Mouse (Mus musculus) cortical plate, adult 2 months (tissue): ENCODE results near the gene Tnfaip2.

Experiments used
- CTCF ChIP-seq: fragments of 200-500 bp; IDR thresholded peaks from 2 replicates; pipeline ENCODE4 v1.5.1; 2011; ENCODE audit warnings: mild to moderate bottlenecking, control low read depth, low read length; ENCODE audit not compliant: insufficient read depth; ENCODE audit errors: extremely low read depth
- POLR2A ChIP-seq: fragments of 200-500 bp; IDR thresholded peaks from 2 replicates; pipeline ENCODE4 v1.6.1; 2011; ENCODE audit warnings: mild to moderate bottlenecking, low read length, control low read depth; ENCODE audit not compliant: insufficient read depth; ENCODE audit errors: extremely low read depth

DNA sequence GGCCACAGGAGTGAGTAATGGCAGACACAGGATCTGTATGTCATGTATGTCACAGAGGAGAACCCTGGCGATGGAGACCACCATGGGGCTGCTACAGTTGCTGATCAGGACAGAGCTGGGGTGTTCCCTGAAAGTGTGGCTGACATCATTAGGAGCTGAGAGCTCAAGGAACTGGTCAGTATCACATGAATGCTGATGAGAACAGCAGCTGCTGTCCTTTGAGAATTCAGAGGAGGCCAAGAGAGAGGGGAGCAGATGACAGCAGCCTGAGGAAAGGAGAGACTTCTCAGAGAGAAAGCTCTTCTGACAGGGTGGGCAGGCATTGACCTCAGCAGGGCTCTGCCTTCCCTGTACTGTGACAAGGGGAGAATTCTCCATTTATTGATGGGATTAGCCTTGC lies 15.5 kb downstream of the Tnfaip2 start:
- TF ChIP-seq CTCF: no peak
- no peak for TF ChIP-seq POLR2A
